Mouse (Mus musculus) heart, adult 2 months (tissue): ENCODE measurements around the gene Bmper.

Experiments used
- CTCF ChIP-seq: fragments of 200-600 bp; IDR thresholded peaks from 2 replicates; pipeline ENCODE4 v1.8.1; 2022; ENCODE audit warnings: antibody characterized with exemption, mild to moderate bottlenecking, moderate library complexity
- EP300 ChIP-seq: fragments of 200-500 bp; IDR thresholded peaks from 2 replicates; pipeline ENCODE4 v1.6.1; 2011; ENCODE audit warnings: low read depth, low read length, control low read depth; ENCODE audit not compliant: insufficient read depth
- POLR2A ChIP-seq: fragments of 200-500 bp; IDR thresholded peaks from 2 replicates; pipeline ENCODE4 v1.6.1; 2011; ENCODE audit warnings: mild to moderate bottlenecking, low read depth, low read length, control low read depth; ENCODE audit not compliant: insufficient read depth

GRCm38 (mm10) chr9:23251001-23251400, 28.1 kb downstream of the Bmper start:
- TF ChIP-seq EP300 (no peak), CTCF (no peak), POLR2A (no peak)
